ENCODE assay signal across 9 mouse cellular contexts in the genomic region with DNA sequence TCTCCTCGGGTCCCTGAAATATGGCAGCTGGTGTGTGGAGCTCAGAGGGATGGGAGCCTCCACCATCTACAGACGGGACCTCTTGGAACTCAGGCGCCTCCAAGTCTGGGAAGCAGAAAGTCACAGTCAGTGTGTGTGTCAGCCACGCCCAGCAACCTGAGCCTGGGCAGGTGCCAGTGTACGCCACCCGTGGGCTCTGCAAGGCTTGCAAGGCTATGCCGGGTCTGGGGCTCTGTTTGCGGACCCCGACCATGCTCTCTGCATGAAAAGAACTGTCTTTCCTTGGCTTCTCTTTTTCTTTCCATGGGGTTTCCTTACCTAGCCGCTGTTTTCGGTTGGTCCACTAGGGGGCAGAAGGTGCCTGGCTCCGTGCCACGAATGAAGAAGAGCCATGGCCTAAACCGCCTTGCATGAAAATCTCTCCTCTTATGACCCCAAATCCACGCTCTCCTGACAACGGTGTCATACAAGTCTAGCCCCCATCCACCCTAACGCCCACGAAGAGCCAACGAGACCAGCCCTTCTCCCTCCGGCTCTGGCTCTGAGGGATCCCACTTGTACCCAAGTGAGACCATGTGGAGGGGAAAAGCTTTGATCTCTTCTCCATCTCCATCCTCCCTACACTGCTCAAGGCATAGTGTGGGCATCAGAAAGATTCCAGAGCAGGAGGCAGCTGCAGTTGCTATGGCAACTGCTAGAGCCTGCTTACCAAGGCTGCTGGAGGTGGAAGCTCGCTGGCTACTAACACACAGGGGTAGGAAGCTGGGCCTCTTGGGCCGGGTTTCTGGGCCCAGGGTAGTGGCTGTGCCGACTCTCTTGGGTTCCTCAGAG. TPM values are rescaled to one million over a fixed set of nuclear protein-coding genes. Genes with fewer than 3 reads are reported as not detected.
DNase-seq lines count a peak whose midpoint lies in the region; ATAC-seq and TF ChIP-seq lines count a peak whose summit lies in the region.
"Had no signal": no experiment of that assay in that cellular context is flagged by ENCODE, and none has a peak within 500 bp of the region (broad histone marks: within the 10 kb centered on the region; RNA-seq: fewer than 3 reads in every experiment).

No protein-coding gene starts in this region.

- H3K4me1 ChIP-seq in MEL (ENCODE audit: control insufficient read depth in 1 of 2, insufficient read depth in 2 of 2, low read length in 2 of 2): no peaks in the 10 kb centered on the region
- H3K4me1 ChIP-seq in embryonic facial prominence, embryonic 11.5 days (ENCODE audit: control insufficient read depth, insufficient read depth, low read length): no peaks in the 10 kb centered on the region

- H3K27ac ChIP-seq in MEL (ENCODE audit: control insufficient read depth, low read depth, low read length): no peak overlapping the region
- H3K27ac ChIP-seq in embryonic facial prominence, embryonic 11.5 days (replicated peaks; ENCODE audit: low read depth, low read length): no peak overlapping the region
- H3K27ac ChIP-seq: liver, embryonic 15.5 days had no signal

- TF ChIP-seq RAD21 in MEL (IDR thresholded peaks at IDR 0.05; ENCODE audit: low read depth, low read length): peak; percentile 54

- TF ChIP-seq EP300 in MEL (IDR thresholded peaks at IDR 0.05; ENCODE audit: low read depth in 1 of 2, low read length in 2 of 2): no peak

- H3K27me3 ChIP-seq in MEL (ENCODE audit: control insufficient read depth in 1 of 2, insufficient read depth in 2 of 2, low read length in 2 of 2): no peaks in the 10 kb centered on the region
- peaks cover 3% of the 10 kb centered on the region; the same call in 1 of the 2 replicates for H3K27me3 ChIP-seq in embryonic facial prominence, embryonic 11.5 days (ENCODE audit: control insufficient read depth, insufficient read depth, low read length)

- no peak overlapping the region for H3K9ac ChIP-seq in MEL (ENCODE audit: control insufficient read depth, low read depth, low read length, poor library complexity, severe bottlenecking)
- no peak overlapping the region for H3K9ac ChIP-seq in embryonic facial prominence, embryonic 11.5 days (replicated peaks; ENCODE audit: low read length)
- H3K9ac ChIP-seq: liver, embryonic 15.5 days had no signal

- H3K36me3 ChIP-seq in MEL (ENCODE audit: control insufficient read depth in 1 of 2, insufficient read depth in 2 of 2, low read length in 2 of 2): no peaks in the 10 kb centered on the region
- H3K36me3 ChIP-seq in embryonic facial prominence, embryonic 11.5 days (replicated peaks; ENCODE audit: control insufficient read depth, insufficient read depth, low read depth, low read length): no peaks in the 10 kb centered on the region
- H3K36me3 ChIP-seq: liver, embryonic 15.5 days had no signal

- peak; percentile 87 to 93 (median 90) for TF ChIP-seq CTCF in MEL (IDR thresholded peaks at IDR 0.05 in 2 of 3, conservative IDR thresholded peaks at IDR 0.05 in 1 of 3; ENCODE audit: control insufficient read depth in 1 of 3, insufficient read depth in 1 of 3, low read depth in 2 of 3, low read length in 3 of 3, poor library complexity in 1 of 3, severe bottlenecking in 1 of 3)

- H3K79me2 ChIP-seq in MEL (ENCODE audit: control insufficient read depth, insufficient read depth, low read length, poor library complexity): no peaks in the 10 kb centered on the region

- no peaks in the 10 kb centered on the region for H3K9me3 ChIP-seq in MEL (replicated peaks; ENCODE audit: insufficient read depth, low read length)
- H3K9me3 ChIP-seq in embryonic facial prominence, embryonic 11.5 days (replicated peaks; ENCODE audit: control insufficient read depth, low read length): no peaks in the 10 kb centered on the region
- H3K9me3 ChIP-seq: liver, embryonic 15.5 days had no signal

- no peak for TF ChIP-seq POLR2A in MEL (IDR thresholded peaks at IDR 0.05; ENCODE audit: control insufficient read depth in 1 of 2, insufficient read depth in 1 of 2, low read depth in 1 of 2, low read length in 2 of 2, poor library complexity in 1 of 2)

- no peak overlapping the region for H3K4me2 ChIP-seq in embryonic facial prominence, embryonic 11.5 days (ENCODE audit: low read depth, low read length)
- H3K4me2 ChIP-seq: liver, embryonic 15.5 days had no signal

- no peak overlapping the region for H3K4me3 ChIP-seq in MEL (ENCODE audit: control insufficient read depth in 1 of 2, insufficient read depth in 1 of 2, low read depth in 2 of 2, low read length in 2 of 2)
- H3K4me3 ChIP-seq in embryonic facial prominence, embryonic 11.5 days (ENCODE audit: low read depth, low read length): no peak overlapping the region
- H3K4me3 ChIP-seq: liver, embryonic 15.5 days had no signal

- no peak for ATAC-seq in embryonic facial prominence, embryonic 11.5 days (replicated peaks; ENCODE audit: insufficient number of reproducible peaks, low FRiP score, low TSS enrichment, low read depth)

- DNase-seq in MEL (ENCODE audit: low read depth, low spot score): peak; percentile 74
- peak; percentile 76 for DNase-seq in adrenal gland, postnatal 25 days
- peak; percentile 82 for DNase-seq in embryonic facial prominence, embryonic 11.5 days (ENCODE audit: low spot score)
- DNase-seq in heart, postnatal 10 days: peak; percentile 65 to 86
- DNase-seq in layer of hippocampus, postnatal 14 days (ENCODE audit: low spot score in 2 of 2): peak; percentile 47 to 54
- DNase-seq in lung, postnatal 4 days: peak; percentile 54 to 78
- DNase-seq in right cerebral cortex, postnatal 10 days (ENCODE audit: low spot score in 2 of 2): peak; percentile 70 to 88
- DNase-seq in yolk sac, embryonic 10.5 days (ENCODE audit: low spot score): no peak

- intact Hi-C loops in heart, postnatal 10 days (cut with DNase I): loop anchor here (2.0 kb wide), 1 partner anchor 22 kb away; no protein-coding TSS in a partner anchor

- WGBS in embryonic facial prominence, embryonic 11.5 days: 32% methylated on average over 23 of the region's 23 CpGs

TF ChIP-seq in MEL, 35 proteins besides CTCF, POLR2A, EP300 and RAD21:
- TF ChIP-seq MAZ (IDR thresholded peaks at IDR 0.05; ENCODE audit: low read depth, low read length) (no peak), BHLHE40 (IDR thresholded peaks at IDR 0.05; ENCODE audit: borderline replicate concordance, low read depth, low read length) (peak; percentile 20; the same call in 1 of the 2 replicates), MAFK (IDR thresholded peaks at IDR 0.05; ENCODE audit: borderline replicate concordance, low read depth, low read length) (no peak), ZC3H11A (IDR thresholded peaks at IDR 0.05; ENCODE audit: low read depth, low read length) (peak; percentile 46), SMC3 (IDR thresholded peaks at IDR 0.05; ENCODE audit: low read depth, low read length) (peak; percentile 78), HCFC1 (IDR thresholded peaks at IDR 0.05; ENCODE audit: low read depth, low read length) (0 out of 2 replicates have a peak, but pooled peaks have one; percentile 19), MAX (IDR thresholded peaks at IDR 0.05; ENCODE audit: low read length) (0 out of 2 replicates have a peak, but pooled peaks have one; percentile 18)
TF ChIP-seq in MEL: peak in this region for 5.

RNA-seq across cellular contexts. Expression of a gene that starts 10.4 kb away (rescaled TPM):
- 0.04 TPM in 1 of 2 replicates, not detected in the other for total RNA-seq in MEL (2012; rRNA removed)
- polyA plus RNA-seq in MEL (2012; ENCODE audit: insufficient read depth in 1 of 2, insufficient read length in 2 of 2, low read depth in 1 of 2, low replicate concordance in 2 of 2, missing spikeins in 1 of 2): under 1 TPM in 1 of 2 experiments, not detected in 1; 0.01 TPM
- not detected in 2 replicates for total RNA-seq in adrenal gland, postnatal 25 days (2021)
- 0.13 and 0.46 TPM in 2 replicates for polyA plus RNA-seq in embryonic facial prominence, embryonic 11.5 days (2014; fragmentation: Nextera tagmentation; extraction: Ambion mirVana)
- under 1 TPM in 1 of 2 experiments, not detected in 1; 0.05 TPM for total RNA-seq in heart, postnatal 10 days (2021)
- total RNA-seq in layer of hippocampus, postnatal 14 days (2021): 1 to 10 TPM; 3.2 to 3.8 TPM

RNA-seq across cellular contexts. Expression of a gene that starts 38.9 kb away (rescaled TPM):
- not detected in 2 replicates for total RNA-seq in MEL (2012; rRNA removed)
- not detected for polyA plus RNA-seq in MEL (2012; ENCODE audit: insufficient read depth in 1 of 2, insufficient read length in 2 of 2, low read depth in 1 of 2, low replicate concordance in 2 of 2, missing spikeins in 1 of 2)
- not detected in 2 replicates for total RNA-seq in adrenal gland, postnatal 25 days (2021)
- not detected in 2 replicates for polyA plus RNA-seq in embryonic facial prominence, embryonic 11.5 days (2014; fragmentation: Nextera tagmentation; extraction: Ambion mirVana)
- total RNA-seq in heart, postnatal 10 days (2021): not detected
- total RNA-seq in layer of hippocampus, postnatal 14 days (2021): not detected

RNA-seq across cellular contexts. Expression of a gene that starts 46.5 kb away (rescaled TPM):
- 0.08 TPM in 1 of 2 replicates, not detected in the other for total RNA-seq in MEL (2012; rRNA removed)
- polyA plus RNA-seq in MEL (2012; ENCODE audit: insufficient read depth in 1 of 2, insufficient read length in 2 of 2, low read depth in 1 of 2, low replicate concordance in 2 of 2, missing spikeins in 1 of 2): under 1 TPM in 1 of 2 experiments, not detected in 1; 0.38 TPM
- 0.09 TPM in 1 of 2 replicates, not detected in the other for total RNA-seq in adrenal gland, postnatal 25 days (2021)
- polyA plus RNA-seq in embryonic facial prominence, embryonic 11.5 days (2014; fragmentation: Nextera tagmentation; extraction: Ambion mirVana): not detected in 2 replicates
- total RNA-seq in heart, postnatal 10 days (2021): not detected
- total RNA-seq in layer of hippocampus, postnatal 14 days (2021): under 1 TPM; 0.18 to 0.26 TPM

RNA-seq across cellular contexts. Expression of a gene that starts 47.0 kb away (rescaled TPM):
- total RNA-seq in MEL (2012; rRNA removed): 39.1 and 41.8 TPM in 2 replicates
- polyA plus RNA-seq in MEL (2012; ENCODE audit: insufficient read depth in 1 of 2, insufficient read length in 2 of 2, low read depth in 1 of 2, low replicate concordance in 2 of 2, missing spikeins in 1 of 2): 10 to 100 TPM in 1 of 2 experiments, not detected in 1; 65.4 TPM
- 47.8 and 69.8 TPM in 2 replicates for total RNA-seq in adrenal gland, postnatal 25 days (2021)
- 109 and 110 TPM in 2 replicates for polyA plus RNA-seq in embryonic facial prominence, embryonic 11.5 days (2014; fragmentation: Nextera tagmentation; extraction: Ambion mirVana)
- 10 to 100 TPM; 63.8 to 76.9 TPM for total RNA-seq in heart, postnatal 10 days (2021)
- total RNA-seq in layer of hippocampus, postnatal 14 days (2021): 10 to 100 TPM; 76.2 to 77.7 TPM
